Mouse (Mus musculus) heart, embryonic 14.5 days (tissue): Measurements from ENCODE around the gene Ubxn11. TPM values are rescaled to one million over a fixed set of nuclear protein-coding genes. Genes with fewer than 3 reads are reported as not detected.

Experiments used
- ATAC-seq: fragments of 200-750 bp; cut with Nextera tagmentation; 2 replicates; pipeline ENCODE4 v1.8.0; 2017; ENCODE audit warnings: low read depth, moderate TSS enrichment; ENCODE audit not compliant: insufficient number of reproducible peaks, insufficient read depth, low FRiP score
- H3K27ac ChIP-seq, 2 experiments: fragments of 200-500 bp in 1 of 2; fragments of 300-500 bp in 1 of 2; sonication (generic) in 1 of 2; replicated peaks in 1 of 2; 2 replicates each; pipeline ENCODE4 v1.5.1; 2012 to 2014; ENCODE audit warnings: low read depth in 2 of 2, low read length in 2 of 2, control low read depth in 1 of 2, mild to moderate bottlenecking in 1 of 2, mixed read lengths in 1 of 2; ENCODE audit not compliant: control insufficient read depth in 1 of 2, insufficient read depth in 1 of 2
- H3K27me3 ChIP-seq: fragments of 300-500 bp; sonication (generic); 2 replicates; pipeline ENCODE4 v1.6.1; 2014; ENCODE audit warnings: mild to moderate bottlenecking, low read length, control low read depth; ENCODE audit not compliant: control insufficient read depth, insufficient read depth
- H3K36me3 ChIP-seq: fragments of 300-500 bp; sonication (generic); 2 replicates; pipeline ENCODE4 v1.6.1; 2014; ENCODE audit warnings: mild to moderate bottlenecking, control low read depth, low read length, mixed read lengths; ENCODE audit not compliant: control insufficient read depth, insufficient read depth
- H3K4me1 ChIP-seq, 2 experiments: fragments of 200-500 bp in 1 of 2; fragments of 300-500 bp in 1 of 2; sonication (generic) in 1 of 2; 2 replicates each; pipeline ENCODE4 v1.6.1; 2012 to 2014; ENCODE audit warnings: low read length in 2 of 2, control low read depth in 1 of 2, mixed read lengths in 1 of 2; ENCODE audit not compliant: control insufficient read depth in 2 of 2, insufficient read depth in 2 of 2
- H3K4me2 ChIP-seq: fragments of 300-500 bp; sonication (generic); 2 replicates; pipeline ENCODE4 v1.6.1; 2014; ENCODE audit warnings: mild to moderate bottlenecking, low read length
- H3K4me3 ChIP-seq, 2 experiments: fragments of 200-500 bp in 1 of 2; fragments of 300-500 bp in 1 of 2; sonication (generic) in 1 of 2; 2 replicates each; pipeline ENCODE4 v1.5.1; 2012 to 2014; ENCODE audit warnings: low read length in 2 of 2, mild to moderate bottlenecking in 2 of 2, control low read depth in 1 of 2, low read depth in 1 of 2, moderate library complexity in 1 of 2; ENCODE audit not compliant: control insufficient read depth in 1 of 2, insufficient read depth in 1 of 2
- H3K9ac ChIP-seq: fragments of 300-500 bp; sonication (generic); 2 replicates; pipeline ENCODE4 v1.6.1; 2014; ENCODE audit warnings: mild to moderate bottlenecking, low read length
- H3K9me3 ChIP-seq: fragments of 300-500 bp; sonication (generic); 2 replicates; pipeline ENCODE4 v1.6.1; 2016; ENCODE audit warnings: low read length, control low read depth; ENCODE audit not compliant: control insufficient read depth
- WGBS: fragments of 180-500 bp; shearing (Covaris S2); extraction: QIAGEN DNeasy Blood & Tissue Kit; methylation state at CpG from one replicate; pipeline ENCODE4 v1.1.7; 2014; 5-methylcytosine and 5-hydroxymethylcytosine counted together
- polyA plus RNA-seq: library from polyadenylated mRNA; unstranded; fragments of >200 nt; fragmentation: Nextera tagmentation; extraction: Ambion mirVana; gene quantifications from 2 replicates; pipeline ENCODE4 v1.2.1, GENCODE M21; 2014

Gene Ubxn11
- polyA plus RNA-seq, 1 experiment from 2014 or later, result 2.9 TPM

- Histone ChIP-seq H3K9ac (no peak overlapping the region), H3K36me3 (peaks cover 11% of the 10 kb centered on the region), H3K4me3 (no peak overlapping the region), H3K27ac (no peak overlapping the region), H3K9me3 (no peaks in the 10 kb centered on the region), H3K4me2 (no peak overlapping the region), H3K27me3 (no peaks in the 10 kb centered on the region), H3K4me1 (peaks cover 13 to 22% of the 10 kb centered on the region in 2 experiments)
- ATAC-seq, result no peak
- WGBS, result 79% methylated on average over 15 of the region's 15 CpGs
Observed at GRCm38 (mm10) chr4:134125383-134126060, 23.2 kb downstream of the Ubxn11 start.

GRCm38 (mm10) chr4:134126300-134127120 is 24.1 kb downstream of the Ubxn11 start:
- ATAC-seq, result no peak
- 85% methylated on average over 21 of the region's 21 CpGs for WGBS
- Histone ChIP-seq H3K4me2 (no peak overlapping the region), H3K9me3 (no peaks in the 10 kb centered on the region), H3K4me1 (peaks cover 13 to 22% of the 10 kb centered on the region in 2 experiments), H3K9ac (peak overlapping the region; percentile 87; the same call in 1 of the 2 replicates), H3K27ac (no peak overlapping the region), H3K4me3 (no peak overlapping the region), H3K36me3 (peaks cover 21% of the 10 kb centered on the region), H3K27me3 (no peaks in the 10 kb centered on the region)

GRCm38 (mm10) chr4:134127121-134127455 is 24.7 kb downstream of the Ubxn11 start:
- no peak for ATAC-seq
- Histone ChIP-seq H3K27ac (no peak overlapping the region), H3K27me3 (no peaks in the 10 kb centered on the region), H3K4me1 (peaks cover 13 to 22% of the 10 kb centered on the region in 2 experiments), H3K4me3 (no peak overlapping the region; a peak in 1 of 4 replicates), H3K9me3 (no peaks in the 10 kb centered on the region), H3K36me3 (peaks cover 26% of the 10 kb centered on the region), H3K4me2 (0 out of 2 replicates have a peak overlapping the region, but pooled peaks have one; percentile 85), H3K9ac (peak overlapping the region; percentile 87; the same call in 1 of the 2 replicates)
- 79% methylated on average over 7 of the region's 7 CpGs for WGBS

- Histone ChIP-seq H3K9ac (peak overlapping the region; percentile 87), H3K4me2 (peak overlapping the region; percentile 85), H3K9me3 (no peaks in the 10 kb centered on the region), H3K36me3 (peaks cover 28% of the 10 kb centered on the region), H3K4me1 (peaks cover 13 to 22% of the 10 kb centered on the region in 2 experiments), H3K27ac (no peak overlapping the region), H3K4me3 (peak overlapping the region; percentile 67 to 91), H3K27me3 (no peaks in the 10 kb centered on the region)
- WGBS, result 51% methylated on average over 8 of the region's 8 CpGs
- ATAC-seq, result no peak
Observed at GRCm38 (mm10) chr4:134127793-134128192, 25.4 kb downstream of the Ubxn11 start.

GRCm38 (mm10) chr4:134128221-134128982 is 26.0 kb downstream of the Ubxn11 start, which contains the start of gene Sh3bgrl3:
Gene Sh3bgrl3 (minus strand): TSS chr4:134128789.
- Histone ChIP-seq H3K4me1 (peaks cover 13 to 22% of the 10 kb centered on the region in 2 experiments), H3K4me2 (peak within 1 kb of the TSS; percentile 85), H3K36me3 (peaks cover 28% of the 10 kb centered on the region), H3K27me3 (no peaks in the 10 kb centered on the region), H3K27ac (peak within 1 kb of the TSS; percentile 79 to 88), H3K9ac (peak within 1 kb of the TSS; percentile 87), H3K4me3 (peak within 1 kb of the TSS; percentile 67 to 91), H3K9me3 (no peaks in the 10 kb centered on the region)
- ATAC-seq, result peak; percentile 90
- under 1% methylated on average over 50 of the region's 50 CpGs for WGBS

GRCm38 (mm10) chr4:134128983-134129362 is 26.6 kb downstream of the Ubxn11 start:
- Histone ChIP-seq H3K4me3 (peak overlapping the region; percentile 67 to 91), H3K4me2 (peak overlapping the region; percentile 85), H3K36me3 (peaks cover 28% of the 10 kb centered on the region), H3K27ac (peak overlapping the region; percentile 79 to 88), H3K9ac (peak overlapping the region; percentile 87), H3K27me3 (no peaks in the 10 kb centered on the region), H3K9me3 (no peaks in the 10 kb centered on the region), H3K4me1 (peaks cover 13 to 22% of the 10 kb centered on the region in 2 experiments)
- 2% methylated on average over 14 of the region's 14 CpGs for WGBS
- peak; percentile 24 for ATAC-seq

GRCm38 (mm10) chr4:134129482-134129881 is 27.1 kb downstream of the Ubxn11 start:
- Histone ChIP-seq H3K9me3 (no peaks in the 10 kb centered on the region), H3K27ac (peak overlapping the region; percentile 21 to 88; a peak in 2 of 4 replicates), H3K4me1 (peaks cover 13 to 22% of the 10 kb centered on the region in 2 experiments), H3K27me3 (no peaks in the 10 kb centered on the region), H3K4me2 (peak overlapping the region; percentile 85), H3K4me3 (peak overlapping the region; percentile 67 to 91; a peak in 3 of 4 replicates), H3K36me3 (peaks cover 28% of the 10 kb centered on the region), H3K9ac (peak overlapping the region; percentile 87)
- ATAC-seq, result no peak
- WGBS, result 24% methylated on average over 6 of the region's 6 CpGs
